Mouse (Mus musculus) naive thymus-derived CD4-positive, alpha-beta T cell, adult 2 months (primary cell): ENCODE measurements around the gene Slc1a2.

Source experiments
- DNase-seq: peaks from one replicate; pipeline ENCODE4 v3.0.0-alpha.2; 2011; ENCODE audit warnings: low read depth

Gene Slc1a2

GRCm38 (mm10) chr2:102820790-102821189 lies 162.3 kb downstream of the Slc1a2 start:
- DNase-seq: no peak

- no peak for DNase-seq
Observed at GRCm38 (mm10) chr2:102822036-102822435, 163.6 kb downstream of the Slc1a2 start.

GRCm38 (mm10) chr2:102825961-102826633 lies 167.6 kb downstream of the Slc1a2 start:
- DNase-seq: no peak

GRCm38 (mm10) chr2:102827841-102828240 lies 169.4 kb downstream of the Slc1a2 start:
- DNase-seq: no peak

GRCm38 (mm10) chr2:102828381-102828780 lies 169.9 kb downstream of the Slc1a2 start:
- DNase-seq: no peak

- no peak for DNase-seq
Observed at GRCm38 (mm10) chr2:102829201-102829600, 170.7 kb downstream of the Slc1a2 start.

GRCm38 (mm10) chr2:102831547-102831946 lies 173.1 kb downstream of the Slc1a2 start:
- DNase-seq: peak; percentile 10

GRCm38 (mm10) chr2:102838179-102838578 lies 179.7 kb downstream of the Slc1a2 start:
- DNase-seq: no peak
